Mouse (Mus musculus) hindbrain, embryonic 11.5 days (tissue): ENCODE results near the gene Inhbe. TPM values are rescaled to one million over a fixed set of nuclear protein-coding genes. Genes with fewer than 3 reads are reported as not detected.
"Not testable (repeated sequence)": the region's sequence is repeated elsewhere in the genome, so short reads cannot be mapped to it uniquely, and the experiment has no call there.

Source experiments
- ATAC-seq: fragments of 200-750 bp; cut with Nextera tagmentation; 2 replicates; pipeline ENCODE4 v1.8.0; 2017; ENCODE audit warnings: mild to moderate bottlenecking, moderate TSS enrichment, moderate library complexity; ENCODE audit not compliant: low FRiP score
- DNase-seq: peaks from one replicate; pipeline ENCODE4 v3.0.0-alpha.2; 2015; ENCODE audit warnings: low spot score
- H3K27ac ChIP-seq: fragments of 300-500 bp; sonication (generic); 2 replicates; pipeline ENCODE4 v1.5.1; 2014; ENCODE audit warnings: mild to moderate bottlenecking, low read depth, low read length
- H3K27me3 ChIP-seq: fragments of 300-500 bp; sonication (generic); 2 replicates; pipeline ENCODE4 v1.6.1; 2014; ENCODE audit warnings: mild to moderate bottlenecking, low read length, moderate library complexity, mixed read lengths; ENCODE audit not compliant: control insufficient read depth, insufficient read depth
- H3K36me3 ChIP-seq: fragments of 300-500 bp; sonication (generic); 2 replicates; pipeline ENCODE4 v1.6.1; 2014; ENCODE audit warnings: mild to moderate bottlenecking, low read length, moderate library complexity, mixed read lengths; ENCODE audit not compliant: control insufficient read depth, insufficient read depth
- H3K4me1 ChIP-seq: fragments of 300-500 bp; sonication (generic); replicated peaks from 2 replicates; pipeline ENCODE4 v1.6.1; 2014; ENCODE audit warnings: low read length, mixed read lengths; ENCODE audit not compliant: control insufficient read depth, insufficient read depth
- H3K4me2 ChIP-seq: fragments of 300-500 bp; sonication (generic); replicated peaks from 2 replicates; pipeline ENCODE4 v1.6.1; 2014; ENCODE audit warnings: mild to moderate bottlenecking, low read depth, low read length
- H3K4me3 ChIP-seq: fragments of 300-500 bp; sonication (generic); 2 replicates; pipeline ENCODE4 v1.5.1; 2014; ENCODE audit warnings: low read depth, low read length
- H3K9ac ChIP-seq: fragments of 300-500 bp; sonication (generic); 2 replicates; pipeline ENCODE4 v1.6.1; 2014; ENCODE audit warnings: low read depth, low read length
- H3K9me3 ChIP-seq: fragments of 300-500 bp; sonication (generic); 2 replicates; pipeline ENCODE4 v1.6.1; 2016; ENCODE audit warnings: low read length; ENCODE audit not compliant: control insufficient read depth
- WGBS: fragments of 180-500 bp; shearing (Covaris S2); extraction: QIAGEN DNeasy Blood & Tissue Kit; methylation state at CpG from one replicate; pipeline ENCODE4 v1.1.7; 2014; 5-methylcytosine and 5-hydroxymethylcytosine counted together
- polyA plus RNA-seq: library from polyadenylated mRNA; unstranded; fragments of >200 nt; fragmentation: Nextera tagmentation; extraction: Ambion mirVana; gene quantifications from 2 replicates; pipeline ENCODE4 v1.2.1, GENCODE M21; 2014

The Inhbe gene
- polyA plus RNA-seq, 1 experiment from 2014 or later = 0.05 TPM

DNA sequence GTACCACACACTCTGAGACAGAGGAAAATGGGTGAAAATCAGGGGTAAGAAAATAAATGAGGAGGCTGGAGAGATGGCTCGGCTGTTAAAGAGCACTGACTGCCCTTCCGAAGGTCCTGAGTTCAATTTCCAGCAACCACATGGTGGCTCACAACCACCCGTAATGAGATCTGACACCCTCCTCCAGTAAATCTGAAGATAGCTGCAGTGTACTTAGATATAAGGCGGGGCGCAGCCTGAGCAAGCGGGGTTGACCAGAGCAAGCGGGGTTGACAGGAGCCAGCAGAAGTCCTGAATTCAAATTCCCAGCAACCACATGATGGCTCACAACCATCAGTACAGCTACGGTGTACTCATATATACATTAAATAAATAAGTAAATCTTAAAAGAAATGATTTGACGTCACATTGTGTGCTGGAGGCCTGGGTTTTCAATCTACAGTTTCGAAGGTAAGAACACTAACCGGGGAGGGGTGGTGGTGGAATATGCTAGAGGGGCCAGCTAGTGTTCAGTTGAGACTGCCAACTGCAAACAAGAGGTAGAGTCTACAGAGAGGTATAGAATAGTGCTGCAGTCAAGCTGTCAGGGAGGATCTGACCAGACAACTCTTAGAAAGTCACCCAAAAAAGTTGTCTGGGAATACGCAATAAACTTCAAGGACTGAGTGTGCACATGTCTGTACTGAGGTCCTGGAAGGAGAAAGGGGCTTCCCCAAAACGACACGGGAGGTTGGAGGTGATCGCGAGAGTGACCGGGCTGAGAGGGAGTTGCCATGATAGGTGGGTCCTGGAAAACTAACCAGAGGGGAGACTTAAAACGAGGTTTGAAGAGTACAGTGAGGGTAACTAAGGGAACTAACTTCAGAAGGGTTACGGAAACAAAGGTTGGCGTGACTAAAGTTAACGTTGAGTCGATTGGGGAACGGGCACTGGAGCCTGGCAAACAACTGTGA lies 43.4 kb downstream of the Inhbe start:
- H3K27ac ChIP-seq = peak overlapping the region; percentile 68
- WGBS = 38% methylated on average over 23 of the region's 23 CpGs
- H3K36me3 ChIP-seq = peaks cover 10% of the 10 kb centered on the region; the same call in 1 of the 2 replicates
- ATAC-seq = peak; percentile 53
- DNase-seq = no peak
- peak overlapping the region; percentile 85 for H3K4me3 ChIP-seq
- H3K27me3 ChIP-seq = no peaks in the 10 kb centered on the region
- no peaks in the 10 kb centered on the region for H3K9me3 ChIP-seq
- peaks cover 4% of the 10 kb centered on the region; the same call in 1 of the 2 replicates for H3K4me1 ChIP-seq
- peak overlapping the region; percentile 75 for H3K9ac ChIP-seq
- H3K4me2 ChIP-seq = peak overlapping the region; percentile 51

DNA sequence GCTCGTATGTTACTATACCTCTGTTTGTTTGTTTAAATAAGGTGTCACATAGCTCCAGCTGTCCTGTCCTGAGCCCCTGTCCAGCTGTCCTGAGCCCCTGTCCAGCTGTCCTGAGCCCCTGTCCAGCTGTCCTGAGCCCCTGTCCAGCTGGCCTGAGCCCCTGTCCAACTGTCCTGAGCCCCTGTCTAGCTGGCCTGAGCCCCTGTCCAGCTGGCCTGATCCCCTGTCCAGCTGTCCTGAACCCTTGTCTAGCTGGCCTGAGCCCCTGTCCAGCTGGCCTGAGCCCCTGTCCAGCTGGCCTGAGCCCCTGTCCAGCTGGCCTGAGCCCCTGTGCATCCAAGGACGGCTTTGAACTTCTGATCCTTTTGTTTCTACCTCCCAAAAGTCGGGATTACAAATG lies 45.0 kb downstream of the Inhbe start:
- not testable (repeated sequence) for H3K9me3 ChIP-seq, DNase-seq, H3K27ac ChIP-seq, H3K4me1 ChIP-seq, H3K4me2 ChIP-seq, ATAC-seq, H3K27me3 ChIP-seq, H3K4me3 ChIP-seq, H3K9ac ChIP-seq
- H3K36me3 ChIP-seq = peaks cover 14% of the 10 kb centered on the region; the same call in 1 of the 2 replicates
- 96% methylated on average over 3 of the region's 3 CpGs for WGBS

DNA sequence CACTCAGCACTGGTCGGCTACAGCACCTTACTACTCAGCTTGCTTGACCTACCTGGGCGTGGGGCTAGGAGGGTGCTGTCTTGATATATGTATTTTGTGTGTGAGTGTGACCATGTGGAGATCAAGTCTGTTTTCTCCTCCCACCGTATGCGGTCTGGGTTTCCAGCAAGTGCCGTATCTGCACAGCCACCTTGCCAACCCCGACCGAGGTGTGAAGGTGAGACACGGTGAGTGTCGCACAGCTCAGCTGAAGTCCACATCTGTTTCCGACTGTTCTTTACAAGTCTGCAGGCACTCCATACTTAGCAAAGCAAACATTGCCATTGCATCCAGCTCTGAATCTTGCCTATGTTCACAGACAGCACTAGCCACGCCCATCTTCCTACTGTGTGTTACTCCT lies 51.1 kb downstream of the Inhbe start:
- H3K27ac ChIP-seq = no peak overlapping the region
- no peaks in the 10 kb centered on the region for H3K27me3 ChIP-seq
- H3K4me1 ChIP-seq = no peaks in the 10 kb centered on the region
- no peak overlapping the region for H3K9ac ChIP-seq
- WGBS = 94% methylated on average over 11 of the region's 11 CpGs
- no peaks in the 10 kb centered on the region for H3K9me3 ChIP-seq
- DNase-seq (no peak), ATAC-seq (no peak)
- H3K4me2 ChIP-seq = no peak overlapping the region
- H3K36me3 ChIP-seq = peaks cover 21% of the 10 kb centered on the region
- no peak overlapping the region for H3K4me3 ChIP-seq

DNA sequence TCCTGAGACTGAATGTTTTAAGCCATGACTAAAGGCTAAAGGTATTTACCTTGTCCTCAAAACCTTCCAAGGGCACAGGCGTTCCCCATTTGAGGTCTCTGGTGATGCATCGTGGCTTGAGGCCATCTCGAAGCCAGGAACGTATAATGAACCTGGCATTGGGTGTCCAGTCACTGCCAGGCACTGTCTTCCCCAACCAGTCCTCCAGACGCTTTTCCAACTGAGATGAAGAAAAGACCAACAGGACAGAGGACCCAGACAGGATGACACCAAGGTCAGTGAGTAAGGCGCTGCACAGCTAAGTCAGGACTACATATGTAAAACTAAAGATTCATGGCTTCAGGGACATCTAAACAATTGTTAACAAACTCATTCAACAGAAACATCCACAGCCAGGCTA lies 53.9 kb downstream of the Inhbe start:
- Histone ChIP-seq H3K27ac (no peak overlapping the region), H3K4me1 (no peaks in the 10 kb centered on the region), H3K9me3 (no peaks in the 10 kb centered on the region), H3K4me2 (no peak overlapping the region), H3K36me3 (peaks cover 22% of the 10 kb centered on the region), H3K9ac (no peak overlapping the region), H3K4me3 (no peak overlapping the region), H3K27me3 (no peaks in the 10 kb centered on the region)
- 93% methylated on average over 6 of the region's 6 CpGs for WGBS
- DNase-seq = no peak
- ATAC-seq = no peak

Other genes starting within 250 kb of the Inhbe start
- 40.3 and 46.6 TPM in 2 replicates for gene Os9, start 233.3 kb downstream of the Inhbe start, polyA plus RNA-seq
- gene B4galnt1, start 189.2 kb downstream of the Inhbe start, polyA plus RNA-seq = 10.4 and 12.4 TPM in 2 replicates
- gene Slc26a10, start 173.8 kb downstream of the Inhbe start, polyA plus RNA-seq = 0.73 and 0.96 TPM in 2 replicates
- 30.1 and 32.0 TPM in 2 replicates for gene Arhgef25, start 164.3 kb downstream of the Inhbe start, polyA plus RNA-seq
- gene Dtx3, start 158.7 kb downstream of the Inhbe start, polyA plus RNA-seq = 143 and 158 TPM in 2 replicates
- 11.8 and 12.9 TPM in 2 replicates for gene Pip4k2c, start 142.8 kb downstream of the Inhbe start, polyA plus RNA-seq
- gene Kif5a, start 91.1 kb downstream of the Inhbe start, polyA plus RNA-seq = 41.4 and 42.2 TPM in 2 replicates
- 210 and 214 TPM in 2 replicates for gene Dctn2, start 88.0 kb downstream of the Inhbe start, polyA plus RNA-seq
- gene Mbd6, start 65.4 kb downstream of the Inhbe start, polyA plus RNA-seq = 14.2 and 17.5 TPM in 2 replicates
- 173 and 179 TPM in 2 replicates for gene Mars, start 42.6 kb downstream of the Inhbe start, polyA plus RNA-seq
- gene Arhgap9, start 32.4 kb downstream of the Inhbe start, polyA plus RNA-seq = 1.1 and 2.2 TPM in 2 replicates
- 3.0 and 3.2 TPM in 2 replicates for gene Gli1, start 12.4 kb downstream of the Inhbe start, polyA plus RNA-seq
- gene Inhbc, start 16.0 kb upstream of the Inhbe start, polyA plus RNA-seq = not detected in 2 replicates
- 26.2 and 33.0 TPM in 2 replicates for gene R3hdm2, start 25.9 kb upstream of the Inhbe start, polyA plus RNA-seq
- gene Stac3, start 147.3 kb upstream of the Inhbe start, polyA plus RNA-seq = 0.36 and 0.43 TPM in 2 replicates
- 6.5 and 7.0 TPM in 2 replicates for gene Ndufa4l2, start 160.6 kb upstream of the Inhbe start, polyA plus RNA-seq
- gene Shmt2, start 168.0 kb upstream of the Inhbe start, polyA plus RNA-seq = 70.3 and 70.4 TPM in 2 replicates
- gene Nxph4, start 180.1 kb upstream of the Inhbe start, polyA plus RNA-seq = 54.5 and 59.8 TPM in 2 replicates